Mouse (Mus musculus) heart, embryonic 12.5 days (tissue): ENCODE results near the gene Acnat1. TPM values are rescaled to one million over a fixed set of nuclear protein-coding genes. Genes with fewer than 3 reads are reported as not detected.
A peak's percentile ranks its signal among the peaks of the same experiment; 100 is the strongest.
"Not testable (repeated sequence)": the region's sequence is repeated elsewhere in the genome, so short reads cannot be mapped to it uniquely, and the experiment has no call there.

Source experiments
- ATAC-seq: fragments of 200-750 bp; cut with Nextera tagmentation; 2 replicates; pipeline ENCODE4 v1.8.0; 2017; ENCODE audit warnings: moderate TSS enrichment, moderate library complexity; ENCODE audit not compliant: insufficient number of reproducible peaks, low FRiP score
- H3K27ac ChIP-seq: fragments of 300-500 bp; sonication (generic); 2 replicates; pipeline ENCODE4 v1.5.1; 2016; ENCODE audit warnings: mild to moderate bottlenecking, moderate library complexity; ENCODE audit not compliant: poor library complexity, severe bottlenecking
- H3K27me3 ChIP-seq: fragments of 300-500 bp; sonication (generic); replicated peaks from 2 replicates; pipeline ENCODE4 v1.6.1; 2016; ENCODE audit warnings: mild to moderate bottlenecking, moderate library complexity
- H3K36me3 ChIP-seq: fragments of 300-500 bp; sonication (generic); 2 replicates; pipeline ENCODE4 v1.6.1; 2016; ENCODE audit warnings: mild to moderate bottlenecking, moderate library complexity
- H3K4me1 ChIP-seq: fragments of 300-500 bp; sonication (generic); replicated peaks from 2 replicates; pipeline ENCODE4 v1.6.1; 2016; ENCODE audit warnings: mild to moderate bottlenecking
- H3K4me2 ChIP-seq: fragments of 300-500 bp; sonication (generic); 2 replicates; pipeline ENCODE4 v1.6.1; 2016; ENCODE audit warnings: mild to moderate bottlenecking, moderate library complexity
- H3K4me3 ChIP-seq: fragments of 300-500 bp; sonication (generic); 2 replicates; pipeline ENCODE4 v1.5.1; 2016; ENCODE audit warnings: mild to moderate bottlenecking
- H3K9ac ChIP-seq: fragments of 300-500 bp; sonication (generic); 2 replicates; pipeline ENCODE4 v1.6.1; 2016; ENCODE audit warnings: mild to moderate bottlenecking, moderate library complexity
- H3K9me3 ChIP-seq: fragments of 300-500 bp; sonication (generic); replicated peaks from 2 replicates; pipeline ENCODE4 v1.6.1; 2016; ENCODE audit warnings: mild to moderate bottlenecking, moderate library complexity
- WGBS: fragments of 180-500 bp; shearing (Covaris S2); methylation state at CpG from one replicate; pipeline ENCODE4 v1.1.7; 2016; 5-methylcytosine and 5-hydroxymethylcytosine counted together
- polyA plus RNA-seq: library from polyadenylated mRNA; unstranded; fragments of >200 nt; fragmentation: Nextera tagmentation; extraction: Ambion mirVana; gene quantifications from 2 replicates; pipeline ENCODE4 v1.2.1, GENCODE M21; 2016

Gene Acnat1
- polyA plus RNA-seq, 1 experiment from 2014 or later, result not detected

- H3K27ac ChIP-seq, H3K4me3 ChIP-seq, H3K9me3 ChIP-seq, H3K4me2 ChIP-seq, H3K4me1 ChIP-seq, ATAC-seq, H3K36me3 ChIP-seq, H3K9ac ChIP-seq, H3K27me3 ChIP-seq: not testable (repeated sequence)
- WGBS, result 78% methylated on average over 3 of the region's 3 CpGs
These were observed 12.4 kb upstream of the Acnat1 start for GRCm38 (mm10) chr4:49485934-49486650.

DNA sequence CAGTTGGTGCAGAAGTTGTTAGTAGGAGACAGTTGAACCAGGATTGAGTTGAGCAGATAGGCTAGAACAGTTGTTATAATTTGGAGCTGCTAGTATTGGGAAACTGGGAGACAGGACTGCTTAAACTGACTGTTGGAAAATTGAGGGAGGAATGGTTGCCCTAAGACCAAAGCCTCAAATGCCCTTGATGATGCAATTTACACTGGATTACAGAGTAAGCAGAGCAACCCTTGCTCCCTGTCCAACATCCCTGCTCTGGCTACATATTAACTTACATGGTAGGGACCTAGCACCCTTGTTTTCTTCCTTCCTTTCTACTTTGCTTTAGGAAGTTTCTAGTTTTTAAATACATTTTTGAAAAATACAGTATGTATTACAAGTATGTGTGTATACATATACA is 11.7 kb upstream of the Acnat1 start:
- no peak for ATAC-seq
- Histone ChIP-seq H3K4me2 (no peak overlapping the region), H3K9me3 (no peaks in the 10 kb centered on the region)

GRCm38 (mm10) chr4:49480896-49481295 is 7.2 kb upstream of the Acnat1 start:
- H3K36me3 ChIP-seq, result no peaks in the 10 kb centered on the region
- no peak for ATAC-seq
- H3K27ac ChIP-seq, result no peak overlapping the region
- H3K9ac ChIP-seq, result no peak overlapping the region
- H3K27me3 ChIP-seq, result no peaks in the 10 kb centered on the region
- no peak overlapping the region for H3K4me2 ChIP-seq
- no peak overlapping the region for H3K4me3 ChIP-seq
- 0 out of 2 replicates have a peak, but pooled peaks cover 4% of the 10 kb centered on the region for H3K4me1 ChIP-seq
- WGBS, result 50% methylated on average over 3 of the region's 3 CpGs
- H3K9me3 ChIP-seq, result no peaks in the 10 kb centered on the region

More for the DNA sequence above, 11.7 kb upstream of the Acnat1 start:
- H3K9ac ChIP-seq, result no peak overlapping the region
- no peaks in the 10 kb centered on the region for H3K27me3 ChIP-seq
- no peak overlapping the region for H3K27ac ChIP-seq
- no peaks in the 10 kb centered on the region for H3K4me1 ChIP-seq
- no peak overlapping the region for H3K4me3 ChIP-seq
- H3K36me3 ChIP-seq, result no peaks in the 10 kb centered on the region

DNA sequence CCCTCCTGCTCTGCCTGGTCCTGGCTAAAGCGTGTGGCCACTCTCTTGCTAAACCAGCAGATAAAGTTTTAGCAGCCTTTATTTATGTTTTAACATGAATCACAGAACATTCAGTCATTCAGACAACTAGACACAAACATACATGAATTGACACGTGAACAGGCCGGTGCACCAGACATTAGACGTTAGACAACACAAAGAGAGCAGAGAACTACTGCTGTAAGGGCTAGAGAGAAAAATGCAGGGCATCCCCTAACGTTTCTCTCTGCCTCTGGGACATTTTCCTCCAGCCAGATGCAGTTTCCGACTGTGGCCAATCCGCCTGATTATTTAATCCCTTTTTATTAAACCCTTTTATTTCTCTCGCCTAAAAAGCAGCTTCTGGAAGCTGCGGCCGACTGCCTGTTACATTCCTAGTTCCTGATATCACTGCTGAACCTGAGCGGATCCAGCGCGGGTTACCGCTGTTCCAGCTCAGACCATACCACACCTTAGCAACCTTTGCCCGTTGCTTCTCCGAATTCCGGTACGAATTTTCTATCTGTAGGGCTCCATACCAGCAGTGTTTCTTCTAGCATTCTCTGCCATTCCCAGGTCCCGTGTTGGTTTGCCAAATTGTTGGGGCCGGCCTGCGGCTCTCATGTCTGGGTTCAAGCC is 6.5 kb upstream of the Acnat1 start:
- Histone ChIP-seq H3K9me3 (no peaks in the 10 kb centered on the region), H3K27ac (no peak overlapping the region), H3K4me1 (0 out of 2 replicates have a peak, but pooled peaks cover 4% of the 10 kb centered on the region), H3K9ac (no peak overlapping the region), H3K4me2 (peak overlapping the region; percentile 58), H3K36me3 (no peaks in the 10 kb centered on the region), H3K27me3 (no peaks in the 10 kb centered on the region), H3K4me3 (peak overlapping the region; percentile 11)
- ATAC-seq, result no peak
- WGBS, result 17% methylated on average over 21 of the region's 21 CpGs

- H3K36me3 ChIP-seq, H3K27ac ChIP-seq, ATAC-seq, H3K9ac ChIP-seq, H3K4me2 ChIP-seq, H3K4me3 ChIP-seq, H3K4me1 ChIP-seq, H3K27me3 ChIP-seq, H3K9me3 ChIP-seq: not testable (repeated sequence)
- 42% methylated on average over 2 of the region's 2 CpGs for WGBS
These were observed 5.3 kb upstream of the Acnat1 start for GRCm38 (mm10) chr4:49479035-49479434.

- Histone ChIP-seq H3K27me3 (no peaks in the 10 kb centered on the region), H3K9ac (0 out of 2 replicates have a peak overlapping the region, but pooled peaks have one; percentile 60), H3K36me3 (no peaks in the 10 kb centered on the region), H3K4me1 (0 out of 2 replicates have a peak, but pooled peaks cover 4% of the 10 kb centered on the region), H3K27ac (no peak overlapping the region), H3K9me3 (no peaks in the 10 kb centered on the region), H3K4me3 (peak overlapping the region; percentile 41), H3K4me2 (peak overlapping the region; percentile 73)
- ATAC-seq, result peak; percentile 76; the same call in 1 of the 2 replicates
- WGBS, result 17% methylated on average over 19 of the region's 19 CpGs
These were observed 4.6 kb upstream of the Acnat1 start for GRCm38 (mm10) chr4:49478118-49478877.

- Histone ChIP-seq H3K4me1 (0 out of 2 replicates have a peak, but pooled peaks cover 4% of the 10 kb centered on the region), H3K4me3 (no peak overlapping the region), H3K36me3 (no peaks in the 10 kb centered on the region), H3K9ac (no peak overlapping the region), H3K9me3 (no peaks in the 10 kb centered on the region), H3K27ac (no peak overlapping the region), H3K27me3 (no peaks in the 10 kb centered on the region), H3K4me2 (no peak overlapping the region)
- no peak for ATAC-seq
These were observed 871 bp upstream of the Acnat1 start for GRCm38 (mm10) chr4:49474583-49474982.

DNA sequence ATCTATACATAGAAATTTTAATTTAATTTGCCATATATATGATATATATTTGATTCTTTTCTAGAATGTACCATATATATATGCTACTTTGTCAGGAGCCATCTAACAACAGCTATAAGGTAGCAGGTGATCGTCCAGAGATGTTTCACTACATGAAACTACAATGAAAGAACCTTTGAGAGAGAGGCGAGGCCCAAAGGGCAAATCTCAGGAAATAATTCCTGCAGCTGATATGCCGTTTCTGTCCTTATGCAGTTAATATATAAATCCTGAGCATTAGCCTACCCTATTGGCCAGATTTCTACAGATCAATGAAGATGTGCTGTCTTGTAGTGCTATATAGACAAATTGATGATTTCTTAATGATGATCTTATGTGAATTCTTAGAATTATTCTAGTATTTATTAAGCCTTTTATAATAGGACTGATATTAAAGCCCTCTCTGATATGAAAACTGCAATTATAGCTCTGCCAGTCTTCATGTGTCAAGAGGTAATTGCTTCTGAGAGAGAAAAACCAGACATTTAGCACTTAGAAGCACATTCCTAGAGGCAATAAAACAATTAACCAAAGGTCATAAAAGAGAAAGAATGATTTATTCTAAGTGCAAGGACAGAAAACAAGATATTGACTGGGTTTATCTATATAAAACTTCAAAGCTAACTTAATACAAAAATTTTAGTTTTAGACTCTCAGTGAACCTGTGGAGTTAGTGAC is 4.1 kb downstream of the Acnat1 start:
- Histone ChIP-seq H3K9ac (no peak overlapping the region), H3K9me3 (0 out of 2 replicates have a peak, but pooled peaks cover 2% of the 10 kb centered on the region), H3K4me2 (no peak overlapping the region), H3K4me1 (no peaks in the 10 kb centered on the region), H3K4me3 (no peak overlapping the region), H3K27ac (no peak overlapping the region), H3K27me3 (no peaks in the 10 kb centered on the region), H3K36me3 (no peaks in the 10 kb centered on the region)
- ATAC-seq, result no peak
- 82% methylated on average over 3 of the region's 3 CpGs for WGBS

GRCm38 (mm10) chr4:49467360-49467759 is 6.4 kb downstream of the Acnat1 start:
- H3K36me3 ChIP-seq, result no peaks in the 10 kb centered on the region
- no peak overlapping the region for H3K27ac ChIP-seq
- H3K4me2 ChIP-seq, result no peak overlapping the region
- H3K9me3 ChIP-seq, result 0 out of 2 replicates have a peak, but pooled peaks cover 2% of the 10 kb centered on the region
- no peaks in the 10 kb centered on the region for H3K27me3 ChIP-seq
- no peak for ATAC-seq
- H3K4me1 ChIP-seq, result no peaks in the 10 kb centered on the region
- WGBS, result 78% methylated on average over 6 of the region's 6 CpGs
- H3K4me3 ChIP-seq, result no peak overlapping the region
- H3K9ac ChIP-seq, result no peak overlapping the region

DNA sequence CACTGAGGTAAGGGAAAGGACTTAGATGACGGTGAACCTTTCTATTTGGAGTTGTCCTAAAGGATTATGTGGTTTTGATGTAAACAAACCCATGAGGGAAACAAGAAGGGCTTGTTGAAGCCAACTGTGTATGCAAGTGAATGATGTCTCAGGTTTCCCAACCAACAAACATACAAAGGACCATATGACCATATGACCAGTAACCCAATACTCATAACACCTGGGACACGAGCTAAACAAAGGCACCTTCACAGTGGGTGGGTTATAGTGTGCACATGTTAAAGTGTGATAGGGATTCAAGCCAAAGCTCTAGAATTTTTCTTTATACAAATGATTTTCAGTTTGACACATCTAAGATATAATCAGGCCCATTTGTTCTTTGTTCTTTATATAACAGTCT is 17.5 kb downstream of the Acnat1 start:
- Histone ChIP-seq H3K9me3 (no peaks in the 10 kb centered on the region), H3K9ac (no peak overlapping the region), H3K36me3 (no peaks in the 10 kb centered on the region), H3K4me2 (no peak overlapping the region), H3K27ac (no peak overlapping the region), H3K27me3 (no peaks in the 10 kb centered on the region), H3K4me1 (no peaks in the 10 kb centered on the region), H3K4me3 (no peak overlapping the region)
- 76% methylated on average over 2 of the region's 2 CpGs for WGBS
- no peak for ATAC-seq
